Mouse (Mus musculus) forebrain, embryonic 12.5 days (tissue): ENCODE data around the gene Anapc11. TPM values are rescaled to one million over a fixed set of nuclear protein-coding genes. Genes with fewer than 3 reads are reported as not detected.
"Not testable (repeated sequence)": the region's sequence is repeated elsewhere in the genome, so short reads cannot be mapped to it uniquely, and the experiment has no call there.

Experiments used
- ATAC-seq: fragments of 200-750 bp; cut with Nextera tagmentation; 2 replicates; pipeline ENCODE4 v1.8.0; 2017; ENCODE audit warnings: moderate TSS enrichment; ENCODE audit not compliant: low FRiP score
- H3K27ac ChIP-seq: fragments of 300-500 bp; sonication (generic); 2 replicates; pipeline ENCODE4 v1.5.1; 2016; ENCODE audit warnings: mild to moderate bottlenecking
- H3K27me3 ChIP-seq: fragments of 300-500 bp; sonication (generic); 2 replicates; pipeline ENCODE4 v1.6.1; 2016; ENCODE audit warnings: mild to moderate bottlenecking
- H3K36me3 ChIP-seq: fragments of 300-500 bp; sonication (generic); replicated peaks from 2 replicates; pipeline ENCODE4 v1.6.1; 2016; ENCODE audit warnings: mild to moderate bottlenecking
- H3K4me1 ChIP-seq: fragments of 300-500 bp; sonication (generic); 2 replicates; pipeline ENCODE4 v1.6.1; 2016
- H3K4me2 ChIP-seq: fragments of 300-500 bp; sonication (generic); 2 replicates; pipeline ENCODE4 v1.6.1; 2016; ENCODE audit warnings: mild to moderate bottlenecking, moderate library complexity
- H3K4me3 ChIP-seq: fragments of 300-500 bp; sonication (generic); replicated peaks from 2 replicates; pipeline ENCODE4 v1.5.1; 2016; ENCODE audit warnings: mild to moderate bottlenecking
- H3K9ac ChIP-seq: fragments of 300-500 bp; sonication (generic); 2 replicates; pipeline ENCODE4 v1.6.1; 2016; ENCODE audit warnings: mild to moderate bottlenecking
- H3K9me3 ChIP-seq: fragments of 300-500 bp; sonication (generic); 2 replicates; pipeline ENCODE4 v1.6.1; 2016
- WGBS: fragments of 180-500 bp; shearing (Covaris S2); methylation state at CpG from one replicate; pipeline ENCODE4 v1.1.7; 2016; 5-methylcytosine and 5-hydroxymethylcytosine counted together
- polyA plus RNA-seq: library from polyadenylated mRNA; unstranded; fragments of >200 nt; fragmentation: Nextera tagmentation; extraction: Ambion mirVana; gene quantifications from 2 replicates; pipeline ENCODE4 v1.2.1, GENCODE M21; 2016

Anapc11 gene
- 179 and 186 TPM in 2 replicates for polyA plus RNA-seq

- Histone ChIP-seq H3K4me2 (peak within 1 kb of the TSS; percentile 97), H3K27me3 (no peaks in the 10 kb centered on the region), H3K4me1 (peaks cover 32% of the 10 kb centered on the region), H3K4me3 (peak within 1 kb of the TSS; percentile 100), H3K36me3 (peaks cover 63% of the 10 kb centered on the region), H3K9ac (peak within 1 kb of the TSS; percentile 100), H3K27ac (peak within 1 kb of the TSS; percentile 90), H3K9me3 (no peaks in the 10 kb centered on the region)
- WGBS: under 1% methylated on average over 86 of the region's 88 CpGs
- peak; percentile 98 for ATAC-seq
Observed at GRCm38 (mm10) chr11:120598283-120598989, at the start of gene Anapc11, which contains the start of gene Alyref. TSS of gene Anapc11 (plus strand) at chr11:120598421. TSS of gene Alyref (minus strand) at chr11:120598365.

GRCm38 (mm10) chr11:120548786-120549167 is 49.4 kb upstream of the Anapc11 start:
- WGBS: 27% methylated on average over 7 of the region's 7 CpGs

GRCm38 (mm10) chr11:120549168-120549945 is 48.9 kb upstream of the Anapc11 start, which contains the start of gene Mcrip1:
TSS of gene Mcrip1 (minus strand) at chr11:120549727.
- peak within 1 kb of the TSS; percentile 76 for H3K4me2 ChIP-seq
- peak; percentile 90 for ATAC-seq
- H3K27ac ChIP-seq: peak within 1 kb of the TSS; percentile 88
- peak within 1 kb of the TSS; percentile 99 for H3K9ac ChIP-seq
- H3K4me3 ChIP-seq: peak within 1 kb of the TSS; percentile 98
- no peaks in the 10 kb centered on the region for H3K9me3 ChIP-seq
- peaks cover 6% of the 10 kb centered on the region for H3K36me3 ChIP-seq
- no peaks in the 10 kb centered on the region for H3K27me3 ChIP-seq
- H3K4me1 ChIP-seq: peaks cover 27% of the 10 kb centered on the region
- WGBS: 2% methylated on average over 77 of the region's 87 CpGs

More at GRCm38 (mm10) chr11:120548786-120549167, 49.4 kb upstream of the Anapc11 start:
- ATAC-seq: no peak
- H3K4me1 ChIP-seq: peaks cover 27% of the 10 kb centered on the region
- H3K27me3 ChIP-seq: no peaks in the 10 kb centered on the region
- H3K9me3 ChIP-seq: no peaks in the 10 kb centered on the region
- H3K9ac ChIP-seq: peak overlapping the region; percentile 99
- H3K27ac ChIP-seq: peak overlapping the region; percentile 88; the same call in 1 of the 2 replicates
- H3K36me3 ChIP-seq: peaks cover 12% of the 10 kb centered on the region
- peak overlapping the region; percentile 76 for H3K4me2 ChIP-seq
- peak overlapping the region; percentile 98 for H3K4me3 ChIP-seq

GRCm38 (mm10) chr11:120549986-120550809 is 48.0 kb upstream of the Anapc11 start:
- H3K4me3 ChIP-seq: peak overlapping the region; percentile 98
- H3K4me1 ChIP-seq: peaks cover 27% of the 10 kb centered on the region
- peak; percentile 61 for ATAC-seq
- peak overlapping the region; percentile 99 for H3K9ac ChIP-seq
- 72% methylated on average over 11 of the region's 11 CpGs for WGBS
- H3K9me3 ChIP-seq: no peaks in the 10 kb centered on the region
- H3K27me3 ChIP-seq: no peaks in the 10 kb centered on the region
- H3K36me3 ChIP-seq: no peaks in the 10 kb centered on the region
- H3K4me2 ChIP-seq: peak overlapping the region; percentile 76
- peak overlapping the region; percentile 63; the same call in 1 of the 2 replicates for H3K27ac ChIP-seq

- H3K4me3 ChIP-seq: peak within 1 kb of the TSS; percentile 98
- H3K4me2 ChIP-seq: peak within 1 kb of the TSS; percentile 76
- H3K36me3 ChIP-seq: no peaks in the 10 kb centered on the region
- H3K9ac ChIP-seq: peak within 1 kb of the TSS; percentile 99
- H3K4me1 ChIP-seq: peaks cover 27% of the 10 kb centered on the region
- WGBS: 96% methylated on average over 28 of the region's 28 CpGs
- H3K27ac ChIP-seq: peak within 1 kb of the TSS; percentile 63; the same call in 1 of the 2 replicates
- H3K27me3 ChIP-seq: no peaks in the 10 kb centered on the region
- no peak for ATAC-seq
- no peaks in the 10 kb centered on the region for H3K9me3 ChIP-seq
Observed at GRCm38 (mm10) chr11:120550810-120551440, 47.3 kb upstream of the Anapc11 start, which contains the start of gene Ppp1r27. TSS of gene Ppp1r27 (minus strand) at chr11:120551132.

GRCm38 (mm10) chr11:120552736-120553135 is 45.5 kb upstream of the Anapc11 start:
- Histone ChIP-seq H3K36me3 (no peaks in the 10 kb centered on the region), H3K9me3 (peaks cover 4% of the 10 kb centered on the region; the same call in 1 of the 2 replicates), H3K27ac (no peak overlapping the region), H3K27me3 (no peaks in the 10 kb centered on the region), H3K9ac (no peak overlapping the region), H3K4me3 (no peak overlapping the region), H3K4me1 (peaks cover 21% of the 10 kb centered on the region), H3K4me2 (no peak overlapping the region)
- WGBS: 79% methylated on average over 5 of the region's 5 CpGs
- ATAC-seq: no peak

- ATAC-seq: no peak
- 84% methylated on average over 7 of the region's 7 CpGs for WGBS
- Histone ChIP-seq H3K9me3 (peaks cover 4% of the 10 kb centered on the region; the same call in 1 of the 2 replicates), H3K4me3 (no peak overlapping the region), H3K9ac (no peak overlapping the region), H3K36me3 (peaks cover 11% of the 10 kb centered on the region), H3K4me2 (no peak overlapping the region), H3K27me3 (no peaks in the 10 kb centered on the region), H3K27ac (no peak overlapping the region), H3K4me1 (peaks cover 7% of the 10 kb centered on the region)
Observed at GRCm38 (mm10) chr11:120554834-120555233, 43.4 kb upstream of the Anapc11 start.

GRCm38 (mm10) chr11:120555260-120555659 is 43.0 kb upstream of the Anapc11 start:
- Histone ChIP-seq H3K27ac (no peak overlapping the region), H3K4me3 (no peak overlapping the region), H3K36me3 (peaks cover 15% of the 10 kb centered on the region), H3K4me2 (no peak overlapping the region), H3K9ac (no peak overlapping the region), H3K9me3 (peaks cover 4% of the 10 kb centered on the region; the same call in 1 of the 2 replicates), H3K27me3 (no peaks in the 10 kb centered on the region), H3K4me1 (peaks cover 3% of the 10 kb centered on the region)
- 71% methylated on average over 2 of the region's 2 CpGs for WGBS
- ATAC-seq: no peak

- not testable (repeated sequence) for ATAC-seq, H3K9me3 ChIP-seq, H3K4me1 ChIP-seq, H3K9ac ChIP-seq, H3K27me3 ChIP-seq, H3K4me3 ChIP-seq, H3K4me2 ChIP-seq, H3K27ac ChIP-seq
- WGBS: 89% methylated on average over 6 of the region's 6 CpGs
- peaks cover 51% of the 10 kb centered on the region for H3K36me3 ChIP-seq
Observed at GRCm38 (mm10) chr11:120558843-120559242, 39.4 kb upstream of the Anapc11 start.

- WGBS: 95% methylated on average over 13 of the region's 13 CpGs
Observed at GRCm38 (mm10) chr11:120560952-120561728, 37.1 kb upstream of the Anapc11 start.

GRCm38 (mm10) chr11:120562949-120563348 is 35.3 kb upstream of the Anapc11 start:
- Histone ChIP-seq H3K9me3 (no peaks in the 10 kb centered on the region), H3K9ac (no peak overlapping the region), H3K27me3 (no peaks in the 10 kb centered on the region), H3K4me1 (no peaks in the 10 kb centered on the region), H3K4me3 (no peak overlapping the region), H3K4me2 (no peak overlapping the region), H3K36me3 (peaks cover 91% of the 10 kb centered on the region), H3K27ac (no peak overlapping the region)
- no peak for ATAC-seq
- WGBS: 95% methylated on average over 13 of the region's 13 CpGs

More at GRCm38 (mm10) chr11:120560952-120561728, 37.1 kb upstream of the Anapc11 start:
- no peak overlapping the region for H3K9ac ChIP-seq
- no peaks in the 10 kb centered on the region for H3K4me1 ChIP-seq
- H3K4me2 ChIP-seq: no peak overlapping the region
- H3K4me3 ChIP-seq: no peak overlapping the region
- ATAC-seq: no peak
- peaks cover 73% of the 10 kb centered on the region for H3K36me3 ChIP-seq
- no peak overlapping the region for H3K27ac ChIP-seq
- H3K27me3 ChIP-seq: no peaks in the 10 kb centered on the region
- H3K9me3 ChIP-seq: peaks cover 4% of the 10 kb centered on the region; the same call in 1 of the 2 replicates
